Mouse (Mus musculus): ENCODE measurements around the gene Fam114a1.
A peak's percentile ranks its signal among the peaks of the same experiment; 100 is the strongest.

The Fam114a1 gene

DNA sequence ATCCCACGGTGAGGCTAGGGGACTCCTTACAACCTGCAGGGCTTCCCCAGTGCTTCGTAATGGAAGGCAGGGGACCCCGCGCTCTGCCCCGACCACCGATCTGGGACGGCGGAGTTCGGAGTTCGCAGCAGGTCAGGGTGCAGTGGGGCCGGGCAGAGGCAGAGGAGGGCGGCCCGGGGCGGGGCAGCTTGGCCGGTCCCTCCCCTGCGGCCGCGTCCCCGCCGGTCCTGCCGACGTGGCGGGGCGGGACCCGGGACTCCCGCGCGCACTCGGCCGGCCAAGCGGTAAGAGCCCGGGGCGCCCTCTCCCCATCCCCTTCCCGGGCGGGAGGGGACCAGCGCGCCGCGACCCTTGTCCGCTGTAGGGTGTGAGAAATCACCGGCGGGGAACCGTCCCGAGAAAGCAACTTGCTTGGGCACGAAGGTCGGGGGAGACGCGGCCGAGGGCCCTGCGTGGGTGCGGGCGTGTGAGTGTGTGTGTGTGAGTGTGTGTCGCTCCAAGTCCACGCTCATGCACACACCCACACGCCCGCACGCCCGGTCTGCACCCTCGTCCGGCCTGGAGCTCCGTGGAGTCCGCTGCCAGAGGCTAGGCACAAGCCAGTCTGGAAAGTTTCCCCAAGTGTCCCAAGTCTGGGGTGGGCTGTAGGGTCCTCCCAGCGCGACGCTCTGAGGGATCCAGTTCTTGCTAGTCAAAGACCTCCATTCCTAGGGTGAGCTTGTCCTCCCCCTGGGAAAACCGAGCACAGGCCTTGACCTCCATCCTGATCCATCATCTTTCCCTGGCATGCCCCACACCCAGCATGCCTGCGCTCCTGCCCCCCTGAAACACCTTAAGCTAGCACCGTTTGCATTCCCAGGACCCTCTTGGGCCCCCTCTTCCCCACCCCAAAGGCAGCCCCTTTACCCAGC lies at the start of gene Fam114a1:
Gene Fam114a1, plus strand, starts transcription at position 211 of the 911 bp plus-strand sequence.
- peak; percentile 65 for DNase-seq

DNA sequence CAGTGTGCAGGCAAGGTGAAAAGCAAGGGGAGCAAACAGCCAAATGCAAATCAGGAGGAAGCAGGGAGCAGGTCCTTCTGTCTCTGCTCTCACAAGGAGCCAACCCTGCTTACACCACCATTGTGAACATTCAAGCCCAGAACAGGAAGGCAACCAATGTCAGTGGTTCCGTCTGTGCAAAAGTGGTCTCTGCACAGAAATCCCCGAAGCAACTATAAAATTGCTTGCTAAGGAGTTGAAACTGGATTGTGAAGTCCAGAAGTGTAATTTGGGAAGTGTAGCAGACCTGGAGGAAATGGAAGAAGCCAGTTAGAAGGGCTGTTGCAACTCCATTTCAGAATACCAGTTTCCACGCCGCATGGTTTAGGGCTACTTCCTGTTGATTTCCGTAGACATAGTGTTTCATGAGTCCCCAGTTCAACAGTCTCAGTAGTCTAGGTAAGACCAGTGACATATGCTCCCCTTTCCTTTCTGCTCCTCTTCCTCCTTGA lies 46.9 kb upstream of the Fam114a1 start:
- no peak for DNase-seq

DNA sequence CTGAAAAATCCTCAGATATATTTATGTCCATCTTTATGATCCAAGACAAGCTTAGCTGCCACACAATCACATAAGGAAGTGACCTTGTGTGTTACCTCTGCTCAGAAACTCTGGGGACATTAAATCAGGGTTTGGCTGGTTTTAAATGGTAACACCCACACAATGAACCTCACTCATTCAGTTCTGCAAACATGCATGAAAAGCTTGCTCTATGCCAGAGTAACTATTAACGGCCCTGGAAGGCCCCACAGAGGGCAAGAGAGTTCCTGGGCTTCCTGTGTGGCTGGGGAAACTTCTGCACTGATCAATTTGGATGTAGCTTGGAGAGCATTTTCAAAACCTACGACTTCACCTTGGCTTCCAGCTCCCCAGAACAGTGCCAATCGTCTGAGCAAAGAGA lies 37.7 kb upstream of the Fam114a1 start:
- DNase-seq: no peak

DNA sequence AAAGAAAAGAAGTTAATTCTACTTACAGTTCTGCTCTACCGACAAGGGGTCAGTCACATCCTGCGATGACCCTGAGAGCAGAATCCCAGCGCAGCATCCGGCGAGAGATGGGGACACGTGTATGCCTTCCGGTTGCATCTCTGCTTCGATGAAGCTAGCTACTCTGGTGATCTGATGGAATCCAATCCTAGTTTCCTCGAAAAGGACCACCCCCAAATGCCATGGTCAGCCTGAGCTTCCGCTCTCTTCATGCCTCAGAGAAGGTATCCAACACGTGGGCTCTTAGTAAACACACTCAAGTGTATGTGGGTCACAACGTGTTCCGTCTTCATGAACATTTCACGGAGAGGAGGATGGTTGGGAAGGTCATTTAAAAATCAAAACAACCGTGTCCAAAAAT lies 37.1 kb upstream of the Fam114a1 start:
- no peak for DNase-seq

DNA sequence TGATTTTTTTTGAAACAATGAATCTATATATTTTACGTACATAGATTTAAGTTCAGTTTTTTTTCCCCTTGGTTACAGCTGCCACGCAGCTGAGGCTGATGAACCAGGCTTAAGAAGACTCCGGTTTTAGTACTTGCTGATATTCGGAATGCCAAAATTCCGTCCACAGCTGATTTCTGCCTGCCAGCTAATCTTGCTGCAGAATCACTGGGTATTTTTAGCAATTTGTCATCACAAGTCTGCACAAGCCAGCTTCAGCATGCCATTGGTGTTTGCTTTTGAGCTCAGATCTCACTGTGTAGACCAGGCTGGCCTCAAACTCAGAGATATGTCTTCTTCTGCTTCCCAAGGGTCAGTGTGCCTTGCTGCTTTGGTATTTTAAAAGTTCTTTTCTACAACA lies 18.4 kb upstream of the Fam114a1 start:
- DNase-seq: no peak

DNA sequence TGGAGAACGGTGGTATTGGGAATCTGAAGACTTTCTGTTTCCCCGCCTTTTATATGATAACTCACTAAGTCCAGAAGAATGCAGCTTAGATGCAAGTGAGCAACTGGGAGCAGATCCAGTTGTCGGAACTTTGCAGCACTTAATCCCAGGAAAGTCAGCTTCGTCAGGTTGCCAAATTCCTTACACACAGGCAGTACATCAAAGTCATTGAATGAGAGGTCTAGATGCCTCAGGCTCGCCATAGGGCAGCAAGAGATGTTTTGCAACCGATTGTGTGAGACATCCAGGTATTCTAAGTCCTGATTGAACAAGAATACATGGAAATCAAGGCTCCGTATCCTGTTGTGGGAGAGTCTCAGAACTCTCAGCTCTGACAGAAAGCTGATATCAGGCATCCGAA lies 14.9 kb upstream of the Fam114a1 start:
- no peak for DNase-seq

DNA sequence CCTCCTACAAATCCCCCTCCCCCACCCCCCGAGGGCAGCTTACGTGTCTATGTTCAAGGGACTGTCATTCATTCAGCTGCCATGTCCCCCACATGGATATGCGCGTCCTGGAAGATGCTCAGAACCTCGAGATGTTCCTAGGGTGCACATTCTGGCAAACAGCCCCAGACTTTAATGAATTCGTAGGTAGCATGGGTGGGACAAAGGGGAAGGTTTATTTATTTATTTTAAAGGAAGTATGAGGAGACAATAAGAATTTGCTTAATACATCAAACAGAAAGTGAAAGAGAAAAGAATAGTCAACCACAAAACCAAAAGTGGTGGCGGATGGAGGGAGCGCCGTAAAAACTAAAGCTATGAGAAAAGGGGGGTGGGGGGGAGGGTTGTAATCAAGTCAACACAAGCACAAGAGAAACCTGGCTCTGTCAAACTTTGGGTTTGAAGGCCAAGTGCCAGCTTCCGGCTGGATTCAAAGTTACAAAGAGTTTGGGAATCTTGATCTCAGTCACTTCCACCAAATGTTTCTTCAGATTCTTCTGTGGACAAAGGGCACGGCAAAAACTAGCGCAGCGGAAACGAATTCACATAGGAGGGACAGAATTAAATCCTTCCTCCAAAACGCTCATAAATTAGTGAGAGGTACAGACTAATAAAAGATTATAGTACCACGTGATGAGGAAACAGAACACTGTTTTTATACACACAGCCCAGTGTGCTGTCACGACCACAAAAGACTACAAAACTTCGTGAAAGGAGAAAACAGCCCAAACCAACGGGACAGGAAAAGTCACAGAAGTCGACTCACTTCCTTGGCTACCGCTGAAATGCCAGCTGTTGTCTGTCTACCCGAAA lies 10.7 kb upstream of the Fam114a1 start:
- DNase-seq: no peak

DNA sequence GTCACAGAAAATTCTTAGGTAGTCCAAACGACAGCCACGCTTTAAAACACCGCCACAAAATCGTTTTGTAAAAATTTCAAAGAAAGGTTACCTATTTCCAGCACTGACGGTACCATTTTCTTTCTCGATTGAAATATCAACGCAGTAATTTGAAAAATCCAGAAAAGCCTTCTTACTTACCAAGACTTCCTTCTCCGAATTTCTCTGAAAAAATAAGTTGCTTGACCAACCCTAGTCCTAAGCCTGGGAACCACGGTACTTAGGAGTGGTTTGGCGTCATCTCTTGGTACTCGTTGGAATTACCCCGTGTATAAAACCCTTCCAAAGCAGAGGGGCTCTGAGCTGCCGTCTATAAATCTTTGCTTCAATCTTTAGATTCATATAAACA lies 10.0 kb upstream of the Fam114a1 start, which contains the start of gene Tlr6:
Gene Tlr6, minus strand, starts transcription at position 255 of the 388 bp plus-strand sequence.
- no peak for DNase-seq

DNA sequence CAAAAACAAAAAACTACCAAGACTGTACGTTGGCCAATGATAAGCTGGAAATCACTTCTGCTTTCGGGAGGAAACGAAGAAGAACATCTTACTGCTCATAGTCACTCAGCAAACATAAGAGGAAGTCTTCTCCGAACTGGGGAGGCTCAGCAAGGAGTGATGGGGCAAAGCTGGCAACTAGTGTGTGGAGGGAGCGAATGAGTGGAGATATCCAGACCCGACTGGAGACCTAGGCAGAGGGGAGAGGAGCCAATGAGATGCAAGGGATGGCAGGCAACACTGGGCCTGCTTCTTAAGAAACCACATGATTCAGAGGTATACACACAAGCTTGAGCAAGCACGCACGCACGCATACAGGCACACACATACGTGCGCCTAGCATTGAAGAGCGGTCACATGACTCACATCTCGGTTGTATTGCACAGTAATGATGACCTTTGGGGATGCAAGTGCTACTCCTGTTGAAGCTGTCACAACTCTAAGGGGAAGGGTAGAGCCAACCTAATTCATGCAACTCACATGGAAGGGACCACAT lies 8.9 kb upstream of the Fam114a1 start:
- no peak for DNase-seq

DNA sequence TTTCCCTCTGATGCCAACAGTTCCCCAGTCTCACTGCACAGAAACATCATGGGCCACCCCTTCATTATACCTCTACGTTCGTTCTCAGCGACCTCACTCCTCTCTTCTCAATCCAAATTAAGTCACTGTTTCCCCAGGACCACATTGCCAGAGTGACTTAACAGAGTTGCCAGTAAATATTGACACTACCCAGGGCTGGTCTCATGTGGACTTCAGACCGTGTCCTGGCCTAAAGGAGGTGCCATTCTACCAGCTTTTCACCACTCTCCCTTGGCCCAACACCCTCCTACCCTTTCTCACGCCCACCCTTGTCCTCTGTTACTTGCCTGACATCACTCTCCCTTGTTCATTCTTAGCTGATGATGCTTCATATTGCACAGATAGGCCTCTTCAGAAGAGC lies 6.6 kb upstream of the Fam114a1 start:
- DNase-seq: no peak

DNA sequence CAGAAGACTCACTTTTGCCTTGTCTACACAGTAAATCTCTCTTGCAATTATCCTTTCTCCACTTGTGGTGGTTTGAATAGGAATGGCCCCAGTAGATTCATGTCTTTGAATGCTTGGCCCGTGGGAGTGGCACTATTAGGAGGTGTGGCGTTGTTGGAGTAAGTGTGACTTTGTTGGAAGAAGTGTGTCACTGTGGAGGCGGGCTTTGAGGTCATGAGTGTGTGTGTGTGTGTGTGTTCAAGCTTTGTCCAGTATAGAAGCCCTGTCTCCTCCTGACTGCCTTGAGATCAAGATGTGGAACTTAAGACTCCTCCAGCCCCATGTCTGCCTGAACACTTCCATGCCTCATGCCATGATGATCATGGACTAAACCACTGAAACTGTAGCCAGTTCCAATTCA lies 6.1 kb upstream of the Fam114a1 start:
- DNase-seq: no peak

DNA sequence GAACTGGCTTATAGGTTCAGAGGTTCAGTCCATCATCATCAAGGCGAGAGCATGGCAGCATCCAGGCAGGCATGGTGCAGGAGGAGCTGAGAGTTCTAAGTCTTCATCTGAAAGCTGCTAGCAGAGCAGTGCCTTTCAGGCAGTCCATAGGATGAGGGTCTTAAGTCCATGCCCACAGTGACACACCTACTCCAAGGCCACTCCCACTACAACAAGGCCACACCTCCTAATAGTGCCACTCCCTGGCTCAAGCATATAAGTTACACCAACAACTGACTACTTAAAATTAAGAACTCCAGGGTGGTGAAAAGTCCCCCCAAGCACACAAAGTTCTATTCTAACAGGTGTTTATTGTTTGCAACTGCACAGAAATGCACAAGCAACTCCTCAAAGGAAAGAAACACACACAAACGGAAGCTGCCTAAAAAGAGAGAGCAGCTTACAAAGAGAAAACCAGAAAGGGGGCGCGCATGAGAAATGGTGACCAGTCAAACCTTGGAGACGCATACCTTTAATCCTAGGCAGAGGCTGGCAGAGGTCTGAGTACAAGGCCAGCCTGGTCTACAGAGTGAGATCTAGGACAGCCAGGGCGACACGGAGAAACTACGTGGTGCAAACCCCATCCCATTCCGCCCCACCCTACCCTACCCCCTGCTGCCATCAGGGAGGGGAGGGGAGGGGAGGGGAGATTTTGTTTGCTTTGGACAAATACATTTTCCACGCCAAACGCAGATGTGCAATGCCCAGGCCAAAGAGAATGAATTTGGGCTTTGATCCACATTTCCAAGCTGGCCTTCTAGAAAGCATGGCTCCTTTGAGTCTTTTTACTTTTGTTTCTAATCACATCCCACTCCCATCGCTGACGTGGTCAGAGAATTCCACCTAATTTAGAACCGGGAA lies 660 bp upstream of the Fam114a1 start:
- peak; percentile 55 for DNase-seq

DNA sequence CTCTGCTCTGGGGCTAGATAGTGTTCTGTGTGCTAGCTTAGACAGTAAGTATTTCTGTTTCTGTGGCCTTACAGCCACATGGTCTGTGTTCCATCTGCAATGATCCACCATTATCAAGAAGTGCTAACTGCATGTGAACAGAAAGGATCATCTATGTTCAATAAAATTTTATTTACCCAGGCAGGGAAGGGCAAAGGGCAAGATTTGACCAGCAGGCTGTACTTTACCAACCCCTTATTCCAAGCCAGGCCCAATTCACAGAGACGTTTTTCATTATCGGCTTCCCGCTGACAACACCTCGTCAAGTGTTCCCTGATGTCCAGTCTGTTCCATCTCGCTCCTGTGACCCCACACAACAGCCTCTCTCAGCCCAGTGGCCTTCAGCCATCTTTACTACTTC lies 5.2 kb downstream of the Fam114a1 start:
- DNase-seq: no peak

DNA sequence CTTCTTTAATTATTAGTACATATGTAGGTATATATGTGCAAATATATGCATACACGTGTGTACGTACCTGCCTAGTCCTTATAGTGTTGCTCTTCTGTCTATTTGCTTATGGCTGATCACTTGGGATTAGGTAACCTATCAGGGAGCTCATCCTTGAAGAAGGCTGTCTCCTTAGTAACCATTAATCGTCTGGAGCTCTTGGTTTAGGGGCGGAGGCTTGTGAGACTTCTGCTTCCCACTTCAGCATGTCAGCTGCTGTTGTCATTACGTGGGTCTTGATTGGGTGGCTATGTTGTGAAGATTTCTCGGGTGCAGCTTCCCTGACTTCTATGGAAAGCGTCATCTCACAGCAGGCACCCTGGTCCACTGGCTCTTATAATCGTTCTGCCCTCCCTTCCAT lies 7.3 kb downstream of the Fam114a1 start:
- peak; percentile 39 for DNase-seq

DNA sequence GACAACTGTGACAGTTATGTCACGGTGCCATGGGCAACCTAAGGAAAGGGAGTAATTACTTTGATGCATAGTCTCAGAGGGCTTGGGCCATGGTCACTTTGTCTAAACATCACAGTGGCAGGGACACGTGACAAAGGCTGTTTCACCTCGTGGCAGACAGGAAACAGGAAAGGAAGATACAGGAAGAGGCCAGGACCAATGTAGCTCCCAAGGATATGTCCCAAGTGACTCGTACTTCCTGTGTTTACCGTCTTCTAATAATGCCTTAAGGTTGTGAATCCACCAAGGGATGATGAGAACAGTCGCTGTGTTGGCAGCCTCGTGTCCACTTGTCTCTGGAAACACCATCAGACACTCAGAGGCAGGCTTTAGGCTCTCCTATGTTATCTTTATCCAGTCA lies 16.1 kb downstream of the Fam114a1 start:
- DNase-seq: no peak

DNA sequence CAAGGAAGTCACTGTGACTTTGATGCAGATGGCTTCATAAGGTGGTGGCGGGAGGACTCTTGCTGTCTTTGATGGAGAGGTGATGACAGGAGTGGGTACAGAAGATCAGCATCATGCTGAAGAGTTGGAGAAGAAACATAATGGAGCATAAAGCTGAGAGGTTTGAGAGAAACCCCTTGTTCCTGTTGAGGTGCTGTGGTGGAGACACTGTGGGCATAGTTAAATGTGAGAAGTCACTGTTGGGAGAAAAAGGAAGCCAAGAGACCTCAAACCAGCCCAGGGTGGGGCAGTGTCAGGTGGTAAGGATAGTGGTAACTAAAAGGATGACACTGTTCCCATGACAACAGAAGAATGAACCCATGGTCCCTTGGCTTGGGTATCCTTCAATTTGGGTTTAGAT lies 20.1 kb downstream of the Fam114a1 start:
- DNase-seq: no peak

DNA sequence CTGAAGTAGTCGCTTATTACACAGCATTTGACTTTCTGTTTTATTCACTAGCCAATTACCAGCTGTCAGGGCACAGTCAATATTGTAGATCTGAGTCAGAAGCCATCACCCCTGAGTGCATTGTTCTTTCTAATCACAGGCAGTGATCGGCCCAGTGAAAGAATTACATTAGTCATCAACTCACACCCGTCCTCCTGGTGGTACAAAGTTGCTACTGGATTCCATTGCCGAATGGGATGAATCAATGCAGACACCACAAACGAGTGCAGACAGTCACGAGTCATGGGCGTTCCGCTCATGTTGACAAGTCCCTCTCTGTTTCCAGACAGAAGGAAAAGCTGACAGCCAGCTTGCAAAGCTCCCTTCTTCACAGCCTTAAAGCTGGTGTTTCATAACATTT lies 22.7 kb downstream of the Fam114a1 start:
- peak; percentile 31 for DNase-seq

DNA sequence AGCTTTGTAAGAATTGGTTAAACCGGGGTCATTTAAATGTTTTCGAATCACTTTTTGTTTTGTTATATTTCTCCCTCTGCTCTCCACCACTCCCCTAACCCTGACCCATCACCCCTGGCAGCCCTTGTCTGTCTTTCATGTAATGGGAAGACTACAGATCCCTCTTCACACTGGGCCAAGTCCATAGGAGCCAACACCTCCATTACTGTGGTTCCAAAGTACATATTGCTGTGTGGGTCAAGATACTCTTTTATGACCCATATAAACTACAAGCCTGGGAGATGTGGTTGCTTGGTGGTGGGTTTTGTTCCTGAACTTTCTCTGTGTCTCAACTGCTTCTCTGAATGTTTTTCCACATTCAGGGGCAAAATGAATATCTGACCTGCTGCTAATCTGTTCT lies 25.5 kb downstream of the Fam114a1 start:
- DNase-seq: no peak

DNA sequence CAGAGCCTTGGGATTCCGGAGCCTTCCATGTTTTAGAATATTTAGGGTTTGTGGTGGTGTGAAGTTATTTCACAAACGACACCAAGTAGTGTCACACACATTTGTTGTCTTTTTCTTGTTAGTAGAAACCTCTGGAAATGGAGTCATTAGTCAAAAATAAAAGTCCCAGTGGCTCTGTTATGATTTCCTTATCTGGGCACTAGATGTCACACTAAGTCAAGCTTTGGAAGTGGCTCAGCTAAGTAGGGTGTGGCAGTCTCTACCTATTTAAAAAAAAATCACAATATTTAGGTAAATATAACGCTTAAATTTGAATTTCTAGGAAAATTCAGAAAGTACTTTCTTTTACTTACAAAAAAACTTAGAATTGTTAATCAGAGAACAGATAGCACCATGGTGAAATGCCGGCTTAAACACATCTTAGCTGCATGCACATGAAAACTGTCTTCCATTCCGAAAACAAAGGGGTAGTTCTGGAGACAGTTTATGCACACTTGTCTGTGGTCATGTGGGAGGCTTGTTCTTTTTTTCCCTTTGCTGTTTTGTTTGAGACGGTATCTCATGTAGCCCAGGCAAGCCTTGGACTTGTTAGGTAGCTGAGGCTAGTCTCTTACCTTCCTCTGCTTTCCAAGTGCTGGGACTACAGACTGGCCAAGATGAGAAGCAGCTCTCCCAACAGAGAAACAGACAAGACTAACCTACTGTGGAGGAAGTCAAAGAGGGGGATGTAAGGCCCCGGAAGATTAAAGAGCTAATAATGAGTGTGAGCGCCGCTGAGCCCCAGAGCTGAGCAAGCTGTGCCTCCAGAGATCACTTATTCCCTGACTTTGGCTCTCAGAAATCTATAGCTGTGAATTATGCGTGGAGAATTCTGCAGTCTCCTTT lies 33.3 kb downstream of the Fam114a1 start:
- DNase-seq: peak; percentile 63

DNA sequence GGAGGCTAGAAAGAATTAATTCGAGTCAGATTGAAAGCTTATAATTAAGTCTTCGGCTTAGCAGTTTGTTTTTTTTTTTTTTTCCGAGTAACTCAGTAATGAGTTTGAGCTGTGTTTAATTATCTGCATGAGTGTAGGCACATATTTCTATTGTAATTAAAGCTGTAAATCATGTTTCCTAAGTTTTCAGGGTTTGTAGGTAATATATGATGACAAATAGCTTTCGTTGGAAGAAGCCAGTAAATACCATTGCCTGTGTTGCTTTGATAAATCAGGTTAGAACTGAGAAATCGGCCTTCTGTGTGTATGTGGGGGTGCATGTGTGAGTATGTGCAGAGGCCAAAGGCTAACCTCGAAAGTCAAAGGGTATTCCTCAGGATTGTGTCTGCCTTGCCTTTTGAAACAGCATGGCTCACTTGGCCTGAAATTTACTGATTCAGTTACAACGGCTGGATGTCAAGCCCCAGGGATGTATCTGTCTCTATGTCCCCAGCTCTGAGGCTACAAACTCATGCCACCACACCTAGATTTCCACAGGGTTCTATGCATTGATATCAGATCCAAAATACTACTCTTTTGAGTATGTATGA lies 34.2 kb downstream of the Fam114a1 start:
- DNase-seq: no peak

DNA sequence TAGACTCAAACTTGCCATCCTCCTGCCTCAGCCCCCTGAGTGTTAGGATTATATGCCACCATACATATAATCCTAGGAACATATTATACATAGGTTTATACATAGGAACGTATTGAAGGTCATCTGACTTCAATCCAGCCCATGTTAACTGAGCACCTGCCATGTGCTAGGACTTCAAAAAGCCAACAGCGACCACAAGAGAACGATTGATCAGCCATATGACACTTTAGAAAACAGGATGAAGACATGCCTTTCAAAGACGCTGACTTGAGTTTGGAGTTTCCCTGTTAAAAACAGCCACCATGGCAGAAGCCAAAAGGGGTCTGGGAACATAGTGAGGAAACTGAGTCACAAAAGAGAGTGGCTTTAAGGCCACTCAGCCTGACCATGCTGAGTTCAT lies 35.4 kb downstream of the Fam114a1 start:
- no peak for DNase-seq
